Mouse (Mus musculus) ES-Bruce4 (cell line): ENCODE data around the gene Mfsd6l. TPM values are rescaled to one million over a fixed set of nuclear protein-coding genes. Genes with fewer than 3 reads are reported as not detected.
A peak's percentile ranks its signal among the peaks of the same experiment; 100 is the strongest.

Source experiments
- H3K27ac ChIP-seq: 2 replicates; pipeline ENCODE4 v1.5.1; 2012; ENCODE audit warnings: low read length, inconsistent platforms; ENCODE audit not compliant: insufficient read depth
- H3K27me3 ChIP-seq: 2 replicates; pipeline ENCODE4 v1.6.1; 2012; ENCODE audit warnings: mild to moderate bottlenecking, low read length, inconsistent platforms; ENCODE audit not compliant: control insufficient read depth, poor library complexity, insufficient read depth, severe bottlenecking
- H3K36me3 ChIP-seq: 2 replicates; pipeline ENCODE4 v1.6.1; 2012; ENCODE audit warnings: inconsistent platforms, mild to moderate bottlenecking, low read length, moderate library complexity; ENCODE audit not compliant: control insufficient read depth, poor library complexity, insufficient read depth, severe bottlenecking
- H3K4me1 ChIP-seq: one replicate; pipeline ENCODE4 v1.8.1; 2011; ENCODE audit warnings: low read length; ENCODE audit not compliant: control insufficient read depth, insufficient read depth
- H3K4me3 ChIP-seq: 2 replicates; pipeline ENCODE4 v1.5.1; 2011; ENCODE audit warnings: low read depth, mild to moderate bottlenecking, low read length
- H3K9ac ChIP-seq: 2 replicates; pipeline ENCODE4 v1.6.1; 2012; ENCODE audit warnings: low read depth, mild to moderate bottlenecking, inconsistent platforms; ENCODE audit not compliant: poor library complexity, severe bottlenecking
- H3K9me3 ChIP-seq: replicated peaks from 2 replicates; pipeline ENCODE4 v1.6.1; 2012; ENCODE audit warnings: mild to moderate bottlenecking, low read length, inconsistent platforms; ENCODE audit not compliant: control insufficient read depth, poor library complexity, insufficient read depth, severe bottlenecking
- CTCF ChIP-seq: IDR thresholded peaks from one replicate; pipeline ENCODE4 v1.8.1; 2011; ENCODE audit warnings: low read depth, low read length
- EP300 ChIP-seq: IDR thresholded peaks from 2 replicates; pipeline ENCODE4 v1.6.1; 2011; ENCODE audit warnings: low read depth, low read length; ENCODE audit not compliant: insufficient read depth
- POLR2A ChIP-seq: IDR thresholded peaks from one replicate; pipeline ENCODE4 v1.8.1; 2011; ENCODE audit warnings: low read length; ENCODE audit not compliant: insufficient read depth
- polyA plus RNA-seq: library from polyadenylated mRNA; stranded (reverse); fragments of >200 nt; gene quantifications from 2 replicates; pipeline ENCODE4 v1.2.4, GENCODE M21; 2011; ENCODE audit warnings: low read depth; ENCODE audit not compliant: missing spikeins, insufficient read depth, insufficient read length

The Mfsd6l gene
- polyA plus RNA-seq, 1 experiment = 0.48 TPM

GRCm38 (mm10) chr11:68586721-68587120 lies 30.7 kb downstream of the Mfsd6l start, which contains the start of gene Ccdc42:
Gene Ccdc42 (plus strand): TSS chr11:68587021.
- Histone ChIP-seq H3K4me3 (no peak within 1 kb of the TSS), H3K9me3 (no peaks in the 10 kb centered on the region), H3K27ac (no peak within 1 kb of the TSS), H3K36me3 (no peaks in the 10 kb centered on the region), H3K27me3 (peaks cover 3% of the 10 kb centered on the region; the same call in 1 of the 2 replicates), H3K9ac (no peak within 1 kb of the TSS), H3K4me1 (no peaks in the 10 kb centered on the region)
- TF ChIP-seq CTCF = no peak
- TF ChIP-seq EP300 = no peak
- TF ChIP-seq POLR2A = no peak

DNA sequence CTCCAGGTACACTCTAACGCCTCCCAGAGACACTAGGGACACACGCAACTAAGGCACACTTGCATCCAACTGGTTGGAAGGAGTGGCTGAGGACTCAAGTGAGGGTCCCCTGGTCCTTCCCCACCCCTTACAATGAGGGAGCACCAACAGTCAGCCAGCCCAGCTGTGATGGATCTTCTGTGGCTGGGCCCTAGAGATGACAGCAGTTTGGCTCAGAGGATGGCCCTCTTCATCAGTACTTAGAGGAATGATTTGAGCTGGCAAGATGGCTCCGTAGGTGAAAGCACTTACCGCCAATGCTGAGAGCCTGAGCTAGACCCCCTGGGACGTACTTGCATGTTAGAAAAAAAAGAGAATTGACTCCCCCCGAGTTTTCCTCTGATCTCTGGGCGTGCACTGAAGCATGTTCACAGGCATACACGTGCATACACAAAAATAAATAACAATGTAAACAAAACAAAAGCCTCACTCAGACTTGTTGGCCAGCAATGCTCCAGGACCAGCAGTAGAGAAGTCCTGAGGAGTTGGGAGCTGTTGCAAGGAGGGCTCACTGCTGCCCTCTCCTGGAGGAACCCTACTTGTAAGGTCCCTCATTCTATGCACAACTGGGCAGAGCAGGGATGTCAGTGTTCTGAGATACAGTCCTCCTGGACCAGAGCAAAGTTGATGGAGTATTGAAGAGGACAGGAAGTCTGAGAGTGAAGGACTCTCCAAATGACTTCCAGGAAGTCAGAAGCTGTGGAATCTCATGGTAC lies 33.2 kb downstream of the Mfsd6l start:
- Histone ChIP-seq H3K9me3 (no peaks in the 10 kb centered on the region), H3K27me3 (peaks cover 3% of the 10 kb centered on the region; the same call in 1 of the 2 replicates), H3K27ac (no peak overlapping the region), H3K4me3 (no peak overlapping the region), H3K9ac (no peak overlapping the region), H3K36me3 (no peaks in the 10 kb centered on the region), H3K4me1 (no peaks in the 10 kb centered on the region)
- peak; percentile 89 for TF ChIP-seq CTCF
- no peak for TF ChIP-seq EP300

GRCm38 (mm10) chr11:68591708-68592107 lies 35.7 kb downstream of the Mfsd6l start:
- Histone ChIP-seq H3K27ac (no peak overlapping the region), H3K36me3 (no peaks in the 10 kb centered on the region), H3K4me1 (no peaks in the 10 kb centered on the region), H3K4me3 (no peak overlapping the region), H3K9ac (no peak overlapping the region), H3K9me3 (no peaks in the 10 kb centered on the region), H3K27me3 (peaks cover 3% of the 10 kb centered on the region; the same call in 1 of the 2 replicates)
- TF ChIP-seq CTCF (no peak), POLR2A (no peak), EP300 (no peak)

DNA sequence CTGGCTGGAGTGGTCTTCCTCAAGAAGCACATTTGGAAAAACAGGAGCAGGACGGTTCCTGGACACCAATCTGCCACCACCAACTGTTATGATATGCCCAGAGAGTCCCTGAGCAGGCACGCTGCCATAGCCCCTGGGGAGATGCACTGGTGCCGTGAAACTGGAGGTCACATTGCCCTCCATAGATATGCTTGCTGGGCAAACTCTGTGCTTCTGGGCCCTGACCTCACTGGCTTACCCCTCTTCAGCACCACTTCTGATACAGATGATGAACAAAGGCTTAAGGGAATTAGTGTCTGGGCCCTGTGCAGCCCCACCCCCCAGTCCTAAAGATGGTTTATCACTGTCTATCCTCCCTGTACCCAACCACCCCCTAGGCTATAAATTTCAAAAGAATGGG lies 37.3 kb downstream of the Mfsd6l start:
- Histone ChIP-seq H3K4me1 (no peaks in the 10 kb centered on the region), H3K9me3 (no peaks in the 10 kb centered on the region), H3K27me3 (no peaks in the 10 kb centered on the region), H3K4me3 (no peak overlapping the region), H3K9ac (no peak overlapping the region), H3K27ac (no peak overlapping the region), H3K36me3 (no peaks in the 10 kb centered on the region)
- TF ChIP-seq POLR2A (no peak), CTCF (no peak), EP300 (no peak)

GRCm38 (mm10) chr11:68597912-68598311 lies 41.9 kb downstream of the Mfsd6l start:
- Histone ChIP-seq H3K27ac (no peak overlapping the region), H3K4me1 (no peaks in the 10 kb centered on the region), H3K9me3 (no peaks in the 10 kb centered on the region), H3K4me3 (no peak overlapping the region), H3K36me3 (no peaks in the 10 kb centered on the region), H3K9ac (no peak overlapping the region), H3K27me3 (no peaks in the 10 kb centered on the region)
- TF ChIP-seq CTCF = no peak
- no peak for TF ChIP-seq EP300
- TF ChIP-seq POLR2A = no peak

DNA sequence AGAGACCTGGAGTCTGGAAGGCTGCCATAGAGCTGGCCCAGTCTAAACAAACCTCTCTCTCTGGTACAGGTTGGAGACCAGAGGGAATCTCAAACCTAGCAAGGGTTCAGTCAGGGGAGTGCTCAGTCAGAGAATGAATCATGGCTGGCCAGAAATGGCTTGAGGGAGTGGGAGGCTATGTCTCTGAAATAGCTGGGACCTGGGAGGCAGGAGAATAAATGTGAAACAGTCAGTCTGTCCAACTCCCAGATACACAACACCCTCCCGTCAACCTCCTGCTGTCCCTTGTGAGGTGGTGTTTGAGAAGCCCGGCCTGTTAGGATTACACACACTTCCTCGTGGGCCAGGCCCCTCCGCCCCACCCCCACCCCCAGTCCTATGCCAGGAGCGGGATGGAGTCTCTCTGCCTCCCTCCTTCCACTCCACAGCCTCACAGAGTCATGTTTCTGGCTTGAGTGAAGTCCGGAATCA lies 44.6 kb downstream of the Mfsd6l start:
- no peaks in the 10 kb centered on the region for H3K36me3 ChIP-seq
- no peak overlapping the region for H3K27ac ChIP-seq
- H3K27me3 ChIP-seq = no peaks in the 10 kb centered on the region
- H3K4me3 ChIP-seq = no peak overlapping the region
- TF ChIP-seq EP300 (no peak), POLR2A (no peak), CTCF (no peak)
- no peaks in the 10 kb centered on the region for H3K4me1 ChIP-seq
- no peak overlapping the region for H3K9ac ChIP-seq
- H3K9me3 ChIP-seq = no peaks in the 10 kb centered on the region
